Mouse (Mus musculus) liver, embryonic 11.5 days (tissue): Measurements from ENCODE around the gene Foxf1. TPM values are rescaled to one million over a fixed set of nuclear protein-coding genes. Genes with fewer than 3 reads are reported as not detected.

Experiments used
- ATAC-seq: fragments of 200-750 bp; cut with Nextera tagmentation; replicated peaks from 2 replicates; pipeline ENCODE4 v1.8.0; 2017; ENCODE audit warnings: moderate number of reproducible peaks, mild to moderate bottlenecking, moderate TSS enrichment, moderate library complexity; ENCODE audit not compliant: low FRiP score
- DNase-seq: peaks from one replicate; pipeline ENCODE4 v3.0.0-alpha.2; 2017; ENCODE audit warnings: low spot score
- H3K27ac ChIP-seq: fragments of 300-500 bp; sonication (generic); 2 replicates; pipeline ENCODE4 v1.5.1; 2014; ENCODE audit warnings: mild to moderate bottlenecking, low read depth, low read length, control low read depth
- H3K27me3 ChIP-seq: fragments of 300-500 bp; sonication (generic); replicated peaks from 2 replicates; pipeline ENCODE4 v1.6.1; 2014; ENCODE audit warnings: low read length, mixed read lengths; ENCODE audit not compliant: control insufficient read depth, insufficient read depth
- H3K36me3 ChIP-seq: fragments of 300-500 bp; sonication (generic); 2 replicates; pipeline ENCODE4 v1.6.1; 2014; ENCODE audit warnings: mild to moderate bottlenecking, low read length, moderate library complexity, mixed read lengths; ENCODE audit not compliant: control insufficient read depth, insufficient read depth
- H3K4me1 ChIP-seq: fragments of 300-500 bp; sonication (generic); replicated peaks from 2 replicates; pipeline ENCODE4 v1.6.1; 2014; ENCODE audit warnings: low read length, mixed read lengths; ENCODE audit not compliant: control insufficient read depth, insufficient read depth
- H3K4me2 ChIP-seq: fragments of 300-500 bp; sonication (generic); 2 replicates; pipeline ENCODE4 v1.6.1; 2014; ENCODE audit warnings: mild to moderate bottlenecking, control low read depth, moderate library complexity
- H3K4me3 ChIP-seq: fragments of 300-500 bp; sonication (generic); 2 replicates; pipeline ENCODE4 v1.5.1; 2014; ENCODE audit warnings: low read depth, low read length, control low read depth
- H3K9ac ChIP-seq: fragments of 300-500 bp; sonication (generic); 2 replicates; pipeline ENCODE4 v1.6.1; 2014; ENCODE audit warnings: low read depth, low read length, control low read depth
- H3K9me3 ChIP-seq: fragments of 300-500 bp; sonication (generic); 2 replicates; pipeline ENCODE4 v1.6.1; 2016; ENCODE audit warnings: low read length, inconsistent platforms, mixed read lengths; ENCODE audit not compliant: control insufficient read depth
- WGBS: fragments of 180-500 bp; shearing (Covaris S2); extraction: QIAGEN DNeasy Blood & Tissue Kit; methylation state at CpG from one replicate; pipeline ENCODE4 v1.1.7; 2014; 5-methylcytosine and 5-hydroxymethylcytosine counted together
- polyA plus RNA-seq: library from polyadenylated mRNA; unstranded; fragments of >200 nt; fragmentation: Nextera tagmentation; extraction: Ambion mirVana; gene quantifications from 2 replicates; pipeline ENCODE4 v1.2.1, GENCODE M21; 2014

The Foxf1 gene
- 37.6 and 37.8 TPM in 2 replicates for polyA plus RNA-seq

GRCm38 (mm10) chr8:121084210-121084951 is at the start of gene Foxf1:
Gene Foxf1, plus strand, starts transcription at chr8:121084386.
- Histone ChIP-seq H3K36me3 (no peaks in the 10 kb centered on the region), H3K4me3 (peak within 1 kb of the TSS; percentile 57), H3K9ac (peak within 1 kb of the TSS; percentile 69), H3K9me3 (no peaks in the 10 kb centered on the region), H3K27ac (peak within 1 kb of the TSS; percentile 82), H3K27me3 (peaks cover 100% of the 10 kb centered on the region), H3K4me2 (peak within 1 kb of the TSS; percentile 65), H3K4me1 (peaks cover 4% of the 10 kb centered on the region; the same call in 1 of the 2 replicates)
- DNase-seq (no peak), ATAC-seq (peak; percentile 47; the same call in 1 of the 2 replicates)
- WGBS: under 1% methylated on average over 74 of the region's 83 CpGs

GRCm38 (mm10) chr8:121035611-121036010 is 48.6 kb upstream of the Foxf1 start:
- Histone ChIP-seq H3K4me2 (no peak overlapping the region), H3K9ac (no peak overlapping the region), H3K36me3 (no peaks in the 10 kb centered on the region), H3K4me3 (no peak overlapping the region), H3K4me1 (no peaks in the 10 kb centered on the region), H3K27me3 (peaks cover 4% of the 10 kb centered on the region; the same call in 1 of the 2 replicates), H3K27ac (no peak overlapping the region), H3K9me3 (no peaks in the 10 kb centered on the region)
- DNase-seq (no peak), ATAC-seq (no peak)
- WGBS: 70% methylated on average over 8 of the region's 8 CpGs

GRCm38 (mm10) chr8:121043719-121044440 is 40.3 kb upstream of the Foxf1 start:
- Histone ChIP-seq H3K4me1 (no peaks in the 10 kb centered on the region), H3K4me2 (peak overlapping the region; percentile 9; the same call in 1 of the 2 replicates), H3K27me3 (no peaks in the 10 kb centered on the region), H3K36me3 (no peaks in the 10 kb centered on the region), H3K27ac (no peak overlapping the region; the same call in 1 of the 2 replicates), H3K4me3 (no peak overlapping the region), H3K9me3 (no peaks in the 10 kb centered on the region; the same call in 1 of the 2 replicates), H3K9ac (no peak overlapping the region)
- 44% methylated on average over 19 of the region's 19 CpGs for WGBS
- DNase-seq (peak; percentile 43), ATAC-seq (no peak)

GRCm38 (mm10) chr8:121047441-121047840 is 36.7 kb upstream of the Foxf1 start:
- ATAC-seq (no peak), DNase-seq (no peak)
- Histone ChIP-seq H3K27me3 (no peaks in the 10 kb centered on the region), H3K4me2 (no peak overlapping the region), H3K4me1 (peaks cover 3% of the 10 kb centered on the region; the same call in 1 of the 2 replicates), H3K27ac (no peak overlapping the region), H3K4me3 (no peak overlapping the region), H3K36me3 (no peaks in the 10 kb centered on the region), H3K9me3 (no peaks in the 10 kb centered on the region; the same call in 1 of the 2 replicates), H3K9ac (no peak overlapping the region)
- WGBS: 64% methylated on average over 9 of the region's 9 CpGs

- Histone ChIP-seq H3K27ac (no peak overlapping the region), H3K27me3 (peaks cover 4% of the 10 kb centered on the region; the same call in 1 of the 2 replicates), H3K4me2 (no peak overlapping the region), H3K9ac (no peak overlapping the region), H3K4me1 (no peaks in the 10 kb centered on the region), H3K9me3 (no peaks in the 10 kb centered on the region), H3K4me3 (no peak overlapping the region), H3K36me3 (no peaks in the 10 kb centered on the region)
- ATAC-seq (no peak), DNase-seq (no peak)
- WGBS: 76% methylated on average over 9 of the region's 9 CpGs
Measured at GRCm38 (mm10) chr8:121058081-121058480, 26.1 kb upstream of the Foxf1 start.

GRCm38 (mm10) chr8:121059098-121059497 is 25.1 kb upstream of the Foxf1 start:
- peaks cover 4% of the 10 kb centered on the region; the same call in 1 of the 2 replicates for H3K27me3 ChIP-seq

GRCm38 (mm10) chr8:121062521-121062920 is 21.7 kb upstream of the Foxf1 start:
- no peak overlapping the region for H3K27ac ChIP-seq
- H3K4me2 ChIP-seq: no peak overlapping the region
- no peak for DNase-seq
- no peak overlapping the region for H3K9ac ChIP-seq
- peaks cover 10% of the 10 kb centered on the region for H3K27me3 ChIP-seq
- no peak overlapping the region for H3K4me3 ChIP-seq
- H3K4me1 ChIP-seq: no peaks in the 10 kb centered on the region
- no peaks in the 10 kb centered on the region for H3K36me3 ChIP-seq
- no peak for ATAC-seq
- no peaks in the 10 kb centered on the region for H3K9me3 ChIP-seq
- 95% methylated on average over 6 of the region's 6 CpGs for WGBS

More at GRCm38 (mm10) chr8:121059098-121059497, 25.1 kb upstream of the Foxf1 start:
- DNase-seq (no peak), ATAC-seq (no peak)
- Histone ChIP-seq H3K9ac (no peak overlapping the region), H3K4me1 (no peaks in the 10 kb centered on the region), H3K4me2 (no peak overlapping the region), H3K27ac (no peak overlapping the region), H3K9me3 (no peaks in the 10 kb centered on the region), H3K36me3 (no peaks in the 10 kb centered on the region), H3K4me3 (no peak overlapping the region)
- 86% methylated on average over 7 of the region's 7 CpGs for WGBS

- H3K27me3 ChIP-seq: peaks cover 7% of the 10 kb centered on the region
- no peak overlapping the region for H3K4me2 ChIP-seq
- H3K27ac ChIP-seq: no peak overlapping the region
- no peak for ATAC-seq
- H3K4me3 ChIP-seq: no peak overlapping the region
- H3K4me1 ChIP-seq: no peaks in the 10 kb centered on the region
- no peak for DNase-seq
- H3K36me3 ChIP-seq: no peaks in the 10 kb centered on the region
- H3K9ac ChIP-seq: no peak overlapping the region
- WGBS: 79% methylated on average over 13 of the region's 13 CpGs
- no peaks in the 10 kb centered on the region for H3K9me3 ChIP-seq
Measured at GRCm38 (mm10) chr8:121063649-121064048, 20.5 kb upstream of the Foxf1 start.
